Mouse (Mus musculus) thymus, postnatal 14 days (tissue): ENCODE data around the gene Pde4d.
A peak's percentile ranks its signal among the peaks of the same experiment; 100 is the strongest.

ENCODE experiments used
- DNase-seq: peaks from one replicate; pipeline ENCODE4 v3.0.0; 2021

Pde4d gene

GRCm38 (mm10) chr13:109208607-109209006 lies 758.9 kb downstream of the Pde4d start:
- no peak for DNase-seq

- DNase-seq = peak; percentile 69
Measured at GRCm38 (mm10) chr13:109209413-109209812, 759.7 kb downstream of the Pde4d start.

GRCm38 (mm10) chr13:109210403-109210802 lies 760.7 kb downstream of the Pde4d start:
- peak; percentile 84 for DNase-seq

- no peak for DNase-seq
Measured at GRCm38 (mm10) chr13:109211471-109211870, 761.7 kb downstream of the Pde4d start.

- no peak for DNase-seq
Measured at GRCm38 (mm10) chr13:109211941-109212487, 762.3 kb downstream of the Pde4d start.

- no peak for DNase-seq
Measured at GRCm38 (mm10) chr13:109212788-109213473, 763.2 kb downstream of the Pde4d start.

GRCm38 (mm10) chr13:109219019-109219725 lies 769.4 kb downstream of the Pde4d start:
- DNase-seq = no peak

- peak; percentile 46 for DNase-seq
Measured at GRCm38 (mm10) chr13:109228967-109229617, 779.3 kb downstream of the Pde4d start.

- no peak for DNase-seq
Measured at GRCm38 (mm10) chr13:109229618-109230334, 780.0 kb downstream of the Pde4d start.

- peak; percentile 49 for DNase-seq
Measured at GRCm38 (mm10) chr13:109230335-109230987, 780.7 kb downstream of the Pde4d start.

GRCm38 (mm10) chr13:109231848-109232460 lies 782.2 kb downstream of the Pde4d start:
- DNase-seq = no peak

GRCm38 (mm10) chr13:109232531-109232930 lies 782.8 kb downstream of the Pde4d start:
- DNase-seq = no peak

GRCm38 (mm10) chr13:109233911-109234613 lies 784.3 kb downstream of the Pde4d start:
- no peak for DNase-seq

- no peak for DNase-seq
Measured at GRCm38 (mm10) chr13:109236047-109236446, 786.3 kb downstream of the Pde4d start.

- no peak for DNase-seq
Measured at GRCm38 (mm10) chr13:109238670-109239069, 788.9 kb downstream of the Pde4d start.

- peak; percentile 84 for DNase-seq
Measured at GRCm38 (mm10) chr13:109239296-109239695, 789.5 kb downstream of the Pde4d start.

- DNase-seq = no peak
Measured at GRCm38 (mm10) chr13:109242456-109243050, 792.8 kb downstream of the Pde4d start.

GRCm38 (mm10) chr13:109243160-109243559 lies 793.4 kb downstream of the Pde4d start:
- DNase-seq = no peak

- DNase-seq = no peak
Measured at GRCm38 (mm10) chr13:109247061-109247460, 797.3 kb downstream of the Pde4d start.

- DNase-seq = no peak
Measured at GRCm38 (mm10) chr13:109249315-109249714, 799.6 kb downstream of the Pde4d start.

- DNase-seq = no peak
Measured at GRCm38 (mm10) chr13:109255634-109256033, 805.9 kb downstream of the Pde4d start.
